Mouse (Mus musculus) gastrocnemius, adult 2 months (tissue): ENCODE data around the gene Exoc2. TPM values are rescaled to one million over a fixed set of nuclear protein-coding genes. Genes with fewer than 3 reads are reported as not detected.

Experiments
- DNase-seq: peaks from one replicate; pipeline ENCODE4 v3.0.0; 2022
- H3K27ac ChIP-seq: fragments of 200-600 bp; 2 replicates; pipeline ENCODE4 v1.8.1; 2022; ENCODE audit warnings: mild to moderate bottlenecking
- H3K4me3 ChIP-seq: fragments of 200-600 bp; 2 replicates; pipeline ENCODE4 v1.8.1; 2022; ENCODE audit warnings: mild to moderate bottlenecking, moderate library complexity
- CTCF ChIP-seq: fragments of 200-600 bp; IDR thresholded peaks from 2 replicates; pipeline ENCODE4 v1.8.1; 2022; ENCODE audit warnings: antibody characterized with exemption, mild to moderate bottlenecking, moderate library complexity
- intact Hi-C: fragments of 180-260 bp; cut with DNase I; formaldehyde crosslinking; loops from one replicate; pipeline ENCODE4 v1.15.1; 2025
- total RNA-seq, 2 experiments: library from RNA; stranded (reverse); gene quantifications; 2 replicates each; pipeline ENCODE4 v1.2.3; 2021

The Exoc2 gene
- total RNA-seq, 2 experiments from 2014 or later = 14.2 to 15.1 TPM

DNA sequence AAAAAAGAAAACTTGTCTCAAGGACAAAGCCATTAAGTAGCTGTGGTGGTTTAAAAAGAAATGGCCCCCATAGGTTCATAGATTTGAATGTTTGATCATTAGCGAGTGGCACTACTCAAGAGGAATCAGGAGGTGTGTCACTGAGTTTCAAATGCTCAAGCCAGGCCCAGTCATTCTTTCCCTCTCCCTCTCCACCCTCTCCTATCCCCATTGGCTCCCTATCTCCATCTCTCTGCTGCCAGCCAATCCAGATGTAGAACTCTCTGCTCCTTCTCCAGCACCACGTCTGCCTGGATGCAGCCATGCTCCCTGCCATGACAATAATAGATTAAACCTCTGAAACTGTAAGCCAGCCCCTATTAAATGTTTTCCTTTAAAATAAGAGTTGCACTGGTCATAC, 12.0 kb downstream of the Exoc2 start:
- no peak for TF ChIP-seq CTCF
- Histone ChIP-seq H3K4me3 (no peak overlapping the region), H3K27ac (no peak overlapping the region)
- no peak for DNase-seq
- intact Hi-C loops = no loop called here

DNA sequence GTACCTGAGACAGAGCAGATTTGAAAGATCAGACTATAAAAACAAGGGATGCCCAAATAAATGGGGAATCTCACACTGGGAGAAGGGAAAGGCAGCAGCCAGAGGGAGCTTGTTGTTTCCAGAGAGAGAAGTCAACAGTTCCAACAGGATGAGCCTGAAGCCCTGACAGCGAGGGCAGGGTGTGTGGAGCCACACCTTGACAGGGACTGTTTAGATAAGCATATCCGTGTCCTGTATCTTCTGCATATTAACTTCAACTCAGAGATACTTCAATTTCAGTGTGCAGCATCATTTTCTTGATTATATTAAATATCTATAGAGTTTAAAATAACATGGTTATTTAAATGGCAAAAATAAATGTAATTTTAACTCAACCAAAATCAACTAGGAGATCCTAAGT, 13.2 kb downstream of the Exoc2 start:
- Histone ChIP-seq H3K27ac (no peak overlapping the region), H3K4me3 (no peak overlapping the region)
- TF ChIP-seq CTCF = no peak
- intact Hi-C loops = no loop called here
- DNase-seq = no peak

DNA sequence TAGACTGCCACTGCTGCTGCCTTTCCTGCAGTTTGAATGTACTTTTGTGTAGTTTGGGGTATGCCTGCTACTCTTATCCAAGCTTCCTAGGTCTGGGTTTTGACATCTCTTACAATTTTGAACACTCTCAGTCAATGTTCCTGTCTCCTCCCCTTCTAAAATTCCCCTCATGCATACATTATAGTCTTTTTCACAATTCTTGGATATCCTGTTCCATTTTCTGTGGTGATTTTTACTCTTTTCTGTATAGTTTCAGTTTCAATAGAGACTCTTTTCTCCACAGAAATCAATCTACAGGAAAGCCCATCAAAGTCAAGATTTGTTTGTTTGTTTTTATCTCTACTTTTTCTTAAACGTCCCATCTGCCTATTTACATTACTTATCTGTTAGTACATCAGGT, 20.3 kb downstream of the Exoc2 start:
- TF ChIP-seq CTCF = no peak
- Histone ChIP-seq H3K4me3 (no peak overlapping the region), H3K27ac (no peak overlapping the region)
- intact Hi-C loops = no loop called here
- DNase-seq = no peak

DNA sequence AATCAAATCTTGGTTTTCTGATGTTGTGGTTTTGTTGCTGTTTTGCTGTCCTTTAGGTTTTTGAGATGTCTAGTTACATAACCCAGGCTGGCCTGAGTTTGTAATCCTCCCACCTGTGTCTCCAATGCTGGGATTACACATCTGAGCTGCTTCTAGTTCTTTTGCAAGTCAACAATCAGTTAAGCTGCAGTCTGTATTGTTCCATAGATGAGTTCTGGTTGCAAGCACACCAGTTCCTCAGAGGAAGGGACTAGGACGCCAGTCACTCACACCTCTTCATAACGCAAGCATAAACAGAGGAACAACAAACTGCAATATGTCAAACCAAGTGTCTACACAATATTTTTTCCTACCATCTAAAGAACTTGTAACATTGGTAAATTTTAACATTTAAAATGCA, 21.8 kb downstream of the Exoc2 start:
- Histone ChIP-seq H3K4me3 (no peak overlapping the region), H3K27ac (no peak overlapping the region)
- no peak for DNase-seq
- no peak for TF ChIP-seq CTCF
- intact Hi-C loops = no loop called here

DNA sequence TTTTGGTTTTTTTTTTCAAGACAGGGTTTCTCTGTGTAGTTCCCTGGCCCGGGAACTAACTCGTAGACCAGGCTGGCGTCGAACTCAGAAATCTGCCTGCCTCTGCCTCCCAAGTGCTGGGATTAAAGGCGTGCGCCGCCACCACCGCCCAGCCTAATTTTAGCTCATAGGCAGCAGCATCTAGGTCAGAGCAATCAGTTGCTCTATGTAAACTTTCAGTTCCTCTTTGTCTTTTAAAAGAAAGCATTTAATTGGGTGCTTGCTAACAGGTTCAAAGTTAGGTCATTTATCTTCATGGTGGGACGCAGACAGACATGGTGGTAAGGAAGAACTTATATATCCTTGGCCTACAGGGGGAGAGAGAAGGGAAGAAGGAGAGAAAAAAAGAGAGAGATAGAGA, 24.7 kb downstream of the Exoc2 start:
- intact Hi-C loops = no loop called here

DNA sequence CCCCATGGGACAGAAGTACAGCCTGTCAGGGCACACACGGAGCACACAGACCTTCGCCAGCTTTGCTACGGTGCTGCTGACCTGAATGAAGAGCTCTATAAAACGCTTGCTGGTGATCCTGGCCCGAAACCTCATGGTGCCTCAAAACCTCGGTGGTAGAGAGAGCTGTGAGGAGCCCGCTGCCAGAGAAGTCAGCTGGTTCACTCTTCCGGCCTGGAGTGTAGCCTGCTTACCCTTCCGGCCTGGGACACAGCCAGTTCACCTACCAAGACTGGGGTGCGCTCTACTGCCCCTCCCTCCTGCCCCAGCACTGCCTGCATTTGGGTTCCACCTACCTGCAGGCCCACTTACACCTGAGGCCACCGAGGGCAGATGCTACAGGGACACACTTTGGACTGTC, 26.4 kb downstream of the Exoc2 start, which contains the start of gene Hus1b:
TSS of gene Hus1b (minus strand) at position 220 of the 400 bp plus-strand sequence.
- H3K27ac ChIP-seq = no peak within 1 kb of the TSS
- intact Hi-C loops = no loop called here
- DNase-seq = no peak
- no peak within 1 kb of the TSS for H3K4me3 ChIP-seq
- no peak for TF ChIP-seq CTCF

More for the DNA sequence above, 24.7 kb downstream of the Exoc2 start:
- Histone ChIP-seq H3K4me3 (no peak overlapping the region), H3K27ac (no peak overlapping the region)
- TF ChIP-seq CTCF = no peak
- DNase-seq = no peak

DNA sequence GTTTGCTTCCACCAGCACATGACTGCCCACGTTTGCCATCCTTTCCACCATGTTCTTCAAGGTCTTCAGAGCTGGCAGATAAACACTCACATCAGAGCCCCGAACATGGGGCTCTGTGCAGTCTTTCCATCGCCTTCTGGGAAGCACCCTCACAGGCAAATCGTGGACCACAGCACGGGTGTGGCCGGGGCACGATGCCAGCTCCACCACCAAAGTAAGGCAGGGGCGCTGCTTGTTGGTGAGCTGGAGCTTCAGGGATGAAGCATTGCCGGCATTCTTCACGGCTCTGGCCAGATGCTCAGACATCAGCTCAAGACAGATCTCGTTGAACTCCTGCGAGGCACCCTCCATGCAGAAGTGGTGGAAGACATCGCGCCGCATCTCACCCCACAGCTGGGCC, 26.8 kb downstream of the Exoc2 start:
- DNase-seq = peak; percentile 25
- intact Hi-C loops = no loop called here
- Histone ChIP-seq H3K4me3 (no peak overlapping the region), H3K27ac (no peak overlapping the region)
- TF ChIP-seq CTCF = no peak

DNA sequence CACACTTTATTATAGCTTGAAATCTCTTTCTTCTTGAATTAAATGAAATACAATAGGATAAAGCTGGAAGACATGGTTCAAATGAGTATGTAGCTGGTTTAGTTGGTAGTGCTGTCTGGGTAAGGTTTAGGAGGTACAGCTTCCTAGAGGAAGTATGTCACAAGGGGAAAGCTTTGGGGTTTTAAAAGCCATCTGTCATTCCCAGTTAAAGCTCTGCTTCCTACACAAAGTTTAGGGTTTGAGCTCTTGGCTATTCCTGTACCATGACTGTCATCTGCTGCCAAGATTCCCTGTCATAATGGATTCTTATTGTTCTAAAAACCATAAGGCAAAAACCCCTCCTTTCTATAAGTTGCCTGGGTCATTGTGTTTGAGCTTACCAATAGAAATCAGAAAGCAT, 28.1 kb downstream of the Exoc2 start:
- H3K4me3 ChIP-seq = no peak overlapping the region
- no peak for TF ChIP-seq CTCF
- peak overlapping the region; percentile 48; the same call in 1 of the 2 replicates for H3K27ac ChIP-seq
- no peak for DNase-seq
- intact Hi-C loops = no loop called here

DNA sequence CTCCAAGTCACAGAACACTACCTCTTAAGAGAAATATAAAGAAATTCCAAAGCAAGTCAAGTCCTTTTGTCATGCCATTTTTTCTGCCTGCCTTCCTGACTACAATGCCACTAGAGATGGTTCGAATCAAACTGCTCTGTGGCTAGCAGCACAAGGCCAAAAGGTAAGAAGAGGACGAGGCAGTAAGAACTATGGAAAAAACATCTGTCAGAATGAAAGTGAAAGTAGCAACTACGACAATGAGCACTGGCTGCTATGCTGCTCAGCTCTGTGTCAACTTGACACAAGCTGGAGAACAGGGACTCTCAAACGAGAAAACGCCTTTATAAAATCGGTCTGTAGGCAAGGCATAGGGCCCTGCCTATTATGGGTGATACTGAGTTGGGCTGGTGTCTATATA, 40.9 kb downstream of the Exoc2 start:
- intact Hi-C loops = no loop called here
- TF ChIP-seq CTCF = no peak
- DNase-seq = no peak
- Histone ChIP-seq H3K4me3 (0 out of 2 replicates have a peak overlapping the region, but pooled peaks have one; percentile 10), H3K27ac (peak overlapping the region; percentile 43)

DNA sequence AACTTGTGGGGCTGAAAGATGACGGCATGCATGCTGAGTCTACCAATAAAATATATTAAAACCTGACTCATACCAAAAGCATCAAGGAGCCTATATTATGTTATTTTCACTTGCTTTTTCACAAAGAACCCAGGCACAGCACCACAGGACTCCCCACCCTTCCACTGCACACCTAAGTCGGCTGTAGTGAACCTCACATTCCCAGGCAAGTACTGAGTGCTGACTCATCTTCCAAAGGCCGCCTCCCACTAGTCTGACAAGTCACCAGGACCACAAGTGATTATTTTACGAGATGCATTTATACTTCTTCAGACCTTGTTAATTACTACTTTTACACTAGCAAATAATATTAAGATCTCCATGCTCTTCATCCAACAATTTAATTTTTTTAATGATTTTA, 42.3 kb downstream of the Exoc2 start:
- no peak overlapping the region for H3K27ac ChIP-seq
- no peak for DNase-seq
- no peak overlapping the region for H3K4me3 ChIP-seq
- TF ChIP-seq CTCF = no peak
- intact Hi-C loops = no loop called here

DNA sequence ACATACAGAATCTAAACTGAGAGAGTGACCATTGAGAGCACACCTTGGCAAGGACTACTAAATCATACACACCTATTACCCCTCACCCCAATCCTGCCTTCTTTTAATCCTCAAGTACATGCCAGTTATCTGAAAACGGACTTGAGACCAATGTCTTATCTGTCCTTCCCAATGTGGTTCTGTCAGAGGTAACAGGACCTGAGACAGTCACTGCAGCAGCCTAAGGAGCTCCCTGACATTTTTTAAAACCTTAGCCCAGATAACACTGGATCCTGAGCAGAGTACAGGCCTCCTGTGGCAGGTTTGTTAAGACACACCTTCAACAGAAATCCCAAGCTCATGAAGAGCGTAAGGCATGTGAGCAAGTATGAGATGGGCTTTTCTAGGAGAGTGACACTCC, 44.8 kb downstream of the Exoc2 start:
- Histone ChIP-seq H3K4me3 (no peak overlapping the region), H3K27ac (no peak overlapping the region)
- intact Hi-C loops = no loop called here
- DNase-seq = no peak
- no peak for TF ChIP-seq CTCF

DNA sequence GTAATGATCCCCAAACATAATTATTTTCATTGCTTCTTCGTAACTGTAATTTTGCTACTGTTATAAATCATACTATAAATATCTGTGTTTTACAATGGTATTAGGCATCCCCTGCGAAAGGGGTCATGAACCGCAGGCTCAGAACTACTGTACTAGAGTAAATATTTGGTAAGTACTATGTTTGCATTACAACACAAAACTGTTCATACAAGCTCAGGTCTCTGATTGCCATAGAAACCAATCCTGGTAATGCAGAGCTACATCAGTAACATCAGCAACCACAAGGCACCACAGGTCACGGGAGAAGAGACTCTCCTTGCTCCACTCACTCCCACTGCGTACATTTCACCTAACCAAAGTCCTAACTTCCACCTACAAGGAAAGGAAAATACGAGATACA, 49.6 kb downstream of the Exoc2 start:
- no peak for TF ChIP-seq CTCF
- H3K4me3 ChIP-seq = no peak overlapping the region
- DNase-seq = no peak
- intact Hi-C loops = loop anchor here (5.0 kb wide), 1 partner anchor 43 kb away; no protein-coding TSS in a partner anchor
- no peak overlapping the region for H3K27ac ChIP-seq

DNA sequence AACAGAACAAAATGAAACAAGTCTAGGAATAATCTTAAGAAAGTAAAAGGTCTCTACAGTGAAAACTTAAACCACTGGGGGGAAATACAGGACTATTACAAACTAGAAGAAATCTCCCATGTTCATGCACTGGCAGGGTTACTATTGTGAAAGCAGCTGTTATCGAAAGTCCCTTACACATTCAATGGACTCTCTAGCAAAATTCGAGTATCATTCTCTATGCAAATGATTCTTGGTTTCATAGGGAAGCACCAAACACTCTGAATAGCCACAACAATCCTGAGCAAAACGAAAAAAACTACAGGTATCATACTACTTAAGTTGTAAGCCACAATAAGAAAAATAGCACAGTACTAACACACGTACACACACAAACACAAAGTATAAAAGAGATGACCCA, 52.0 kb downstream of the Exoc2 start:
- no peak for TF ChIP-seq CTCF
- Histone ChIP-seq H3K27ac (no peak overlapping the region), H3K4me3 (no peak overlapping the region)
- no peak for DNase-seq
- intact Hi-C loops = loop anchor here (5.0 kb wide), 1 partner anchor 45 kb away; no protein-coding TSS in a partner anchor

DNA sequence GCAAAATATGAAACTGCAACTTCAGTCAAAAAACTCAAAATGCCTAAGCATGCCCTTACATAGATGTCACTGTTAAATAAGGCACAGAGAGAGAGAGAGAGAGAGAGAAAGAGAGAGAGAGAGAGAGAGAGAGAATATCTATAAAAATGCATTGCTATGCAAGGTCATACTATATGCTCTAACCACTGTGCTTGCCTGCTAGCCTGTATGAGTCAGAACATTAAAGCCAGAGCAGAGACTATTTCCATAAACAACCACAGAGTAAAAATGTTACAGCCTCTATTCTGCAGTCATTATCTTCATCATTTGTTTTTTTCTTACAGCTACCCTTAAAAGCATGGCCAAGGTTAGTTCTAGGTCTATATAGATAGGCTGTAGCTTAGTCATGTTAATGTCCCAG, 60.1 kb downstream of the Exoc2 start:
- intact Hi-C loops = no loop called here
- Histone ChIP-seq H3K27ac (peak overlapping the region; percentile 87), H3K4me3 (no peak overlapping the region)
- TF ChIP-seq CTCF = no peak
- no peak for DNase-seq
